ENCODE assay signal across 20 mouse cellular contexts in genomic region chr9:119038574-119038973, GRCm38 (mm10).
"Had no signal": no experiment of that assay in that cellular context is flagged by ENCODE, and none has a peak within 500 bp of the region (broad histone marks: within the 10 kb centered on the region; RNA-seq: fewer than 3 reads in every experiment).

No protein-coding gene starts in this region.

- H3K27me3 ChIP-seq: limb, embryonic 13.5 days; lung, embryonic 15.5 days; midbrain, embryonic 12.5 days; midbrain, embryonic 15.5 days; neural tube, embryonic 12.5 days; neural tube, embryonic 15.5 days; stomach, embryonic 15.5 days had no signal

- ATAC-seq: intestine, embryonic 16.5 days; midbrain, embryonic 15.5 days had no signal

- DNase-seq: kidney, adult 18-20 months; kidney, adult 9 months; kidney, postnatal 14 days; kidney, postnatal 4 days; lung, adult 18-20 months; lung, postnatal 10 days; lung, postnatal 36 days; right cerebral cortex, adult 18-20 months; right cerebral cortex, postnatal 14 days; spleen, adult 18-20 months; thymus, postnatal 25 days had no signal

- H3K9me3 ChIP-seq: limb, embryonic 10.5 days; limb, embryonic 13.5 days; lung, embryonic 15.5 days; midbrain, embryonic 12.5 days; midbrain, embryonic 15.5 days; neural tube, embryonic 12.5 days; neural tube, embryonic 15.5 days; stomach, embryonic 15.5 days had no signal

- H3K4me3 ChIP-seq: limb, embryonic 10.5 days; limb, embryonic 13.5 days; lung, embryonic 15.5 days; midbrain, embryonic 12.5 days; midbrain, embryonic 15.5 days; neural tube, embryonic 12.5 days; neural tube, embryonic 15.5 days; stomach, embryonic 15.5 days had no signal

- H3K9ac ChIP-seq: limb, embryonic 13.5 days; lung, embryonic 15.5 days; midbrain, embryonic 12.5 days; midbrain, embryonic 15.5 days; neural tube, embryonic 12.5 days; neural tube, embryonic 15.5 days; stomach, embryonic 15.5 days had no signal

- H3K27ac ChIP-seq: limb, embryonic 10.5 days; limb, embryonic 13.5 days; lung, embryonic 15.5 days; midbrain, embryonic 12.5 days; midbrain, embryonic 15.5 days; neural tube, embryonic 12.5 days; neural tube, embryonic 15.5 days; stomach, embryonic 15.5 days had no signal

- H3K36me3 ChIP-seq: midbrain, embryonic 15.5 days had no signal

- H3K4me2 ChIP-seq: limb, embryonic 13.5 days; lung, embryonic 15.5 days; midbrain, embryonic 12.5 days; midbrain, embryonic 15.5 days; neural tube, embryonic 12.5 days; neural tube, embryonic 15.5 days; stomach, embryonic 15.5 days had no signal
